Mouse (Mus musculus) heart, postnatal 0 days (tissue): ENCODE results near the gene Nup107.

Source experiments
- CTCF ChIP-seq: IDR thresholded peaks from 2 replicates; pipeline ENCODE4 v1.5.1; 2016; ENCODE audit warnings: antibody characterized with exemption, control low read depth, low read depth
- EP300 ChIP-seq: IDR thresholded peaks from 2 replicates; pipeline ENCODE4 v1.6.1; 2016; ENCODE audit warnings: antibody characterized with exemption, low read depth

GRCm38 (mm10) chr10:117725671-117726070 lies 66.8 kb downstream of the Nup107 start:
- TF ChIP-seq CTCF: no peak
- TF ChIP-seq EP300: no peak
